Mouse (Mus musculus): Measurements from ENCODE around the gene Fam69b. TPM values are rescaled to one million over a fixed set of nuclear protein-coding genes. Genes with fewer than 3 reads are reported as not detected.
A peak's percentile ranks its signal among the peaks of the same experiment; 100 is the strongest.
"Not testable (repeated sequence)": the region's sequence is repeated elsewhere in the genome, so short reads cannot be mapped to it uniquely, and the experiment has no call there.

Fam69b gene
- total RNA-seq, 2 experiments from 2014 or later, result 13.8 to 16.8 TPM

DNA sequence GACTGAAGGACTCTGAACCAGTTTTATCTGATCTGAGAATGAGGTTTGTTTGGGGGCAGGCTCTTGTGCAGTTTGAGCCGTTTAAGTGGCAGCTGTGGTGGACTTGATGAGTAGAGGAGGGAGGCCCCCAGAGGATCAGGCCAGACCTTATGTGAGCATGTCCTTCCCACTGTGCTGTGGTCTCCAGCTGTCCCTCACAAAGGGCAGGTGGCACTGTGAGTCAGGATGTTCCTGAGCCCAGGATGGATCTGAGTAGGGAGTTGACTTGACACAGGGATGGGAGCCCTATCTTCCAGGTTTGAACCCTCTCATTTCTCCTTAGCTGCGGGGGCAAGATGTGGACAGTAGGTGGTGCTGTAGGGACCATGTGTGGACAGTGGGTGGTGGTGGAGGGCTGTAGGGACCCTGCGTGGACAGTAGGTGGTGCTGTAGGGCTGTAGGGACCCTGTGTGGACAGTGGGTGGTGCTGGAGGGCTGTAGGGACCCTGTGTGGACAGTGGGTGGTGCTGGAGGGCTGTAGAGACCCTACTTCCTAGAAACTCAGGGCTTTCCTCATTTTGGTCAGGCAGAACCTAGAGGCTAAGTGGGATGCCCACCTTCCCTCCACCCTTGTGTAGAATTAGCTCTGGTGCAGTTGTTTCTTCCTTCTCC, 18.5 kb downstream of the Fam69b start:
- DNase-seq, result peak; percentile 84
- intact Hi-C loops (cut with DNase I), result loop anchor here (2.0 to 10.0 kb wide), 3 partner anchors 258 to 590 kb away; partner anchors contain the start of gene Surf6

DNA sequence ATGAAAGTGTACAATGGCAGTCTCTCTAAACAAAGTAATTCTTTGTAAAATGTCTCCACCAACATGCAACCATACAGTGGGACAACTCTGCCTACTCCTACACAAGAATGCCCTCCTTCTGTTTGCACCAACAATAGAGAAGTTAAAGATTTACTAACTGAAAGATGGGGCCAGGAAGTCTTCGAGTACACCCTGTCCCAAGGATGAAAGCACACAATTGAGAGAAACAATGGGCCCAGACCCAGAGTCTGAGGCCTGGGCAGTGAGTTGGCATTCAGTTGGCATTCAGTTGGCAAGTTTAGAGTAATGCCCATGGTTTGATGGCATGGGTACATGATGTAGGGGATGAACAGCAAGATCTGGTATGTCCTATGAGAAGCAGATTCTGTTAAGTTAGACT, 26.4 kb downstream of the Fam69b start:
- intact Hi-C loops (cut with DNase I), result no loop called here
- no peak for DNase-seq

DNA sequence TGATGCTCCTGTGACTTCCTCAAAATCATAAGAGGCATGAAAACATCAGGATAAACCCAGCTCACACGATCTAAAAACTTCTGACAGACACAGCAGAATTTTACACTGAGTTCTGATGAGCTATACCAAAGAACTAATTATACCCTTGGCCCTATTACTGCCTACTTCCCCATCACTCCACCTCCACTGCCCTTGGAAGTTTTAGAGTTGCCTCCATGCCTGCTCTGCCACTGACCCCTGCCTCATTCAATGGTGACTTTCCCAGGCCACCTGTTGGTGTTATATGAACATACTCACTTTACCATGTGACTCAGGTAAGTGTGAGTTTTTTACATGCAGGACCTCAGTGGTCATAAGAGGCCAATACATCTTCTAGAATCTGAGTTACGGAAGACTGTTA, 29.2 kb downstream of the Fam69b start:
- intact Hi-C loops (cut with DNase I), result no loop called here
- no peak for DNase-seq

DNA sequence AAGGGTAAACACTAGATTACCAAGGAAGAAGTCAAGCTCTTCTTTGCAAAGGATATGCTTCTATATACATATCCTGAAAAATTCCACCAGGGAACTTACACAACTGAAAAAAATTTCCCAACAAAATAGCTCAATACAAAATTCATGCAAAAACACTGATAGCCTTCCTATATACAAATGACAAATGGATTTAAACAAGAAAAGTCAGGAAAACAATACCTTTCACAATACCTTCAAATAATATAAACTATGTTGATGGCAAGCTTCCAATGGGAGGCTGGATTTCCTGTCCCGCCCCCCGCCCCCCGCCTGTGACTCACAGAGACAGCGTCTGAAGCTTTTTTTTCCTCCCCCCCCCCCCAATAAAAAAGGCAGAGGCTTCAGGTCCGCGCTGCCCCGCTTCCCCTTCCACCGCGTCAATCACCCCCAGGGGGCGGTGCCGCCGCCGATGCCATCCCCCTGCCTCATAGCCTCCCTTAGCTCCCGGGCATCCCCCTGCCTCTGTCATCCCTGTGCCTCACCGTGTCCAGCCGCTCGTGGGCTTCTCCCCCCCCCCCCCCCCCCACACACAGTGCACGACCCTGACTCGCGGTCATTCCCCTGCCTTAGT, 33.0 kb downstream of the Fam69b start:
- DNase-seq, result no peak

DNA sequence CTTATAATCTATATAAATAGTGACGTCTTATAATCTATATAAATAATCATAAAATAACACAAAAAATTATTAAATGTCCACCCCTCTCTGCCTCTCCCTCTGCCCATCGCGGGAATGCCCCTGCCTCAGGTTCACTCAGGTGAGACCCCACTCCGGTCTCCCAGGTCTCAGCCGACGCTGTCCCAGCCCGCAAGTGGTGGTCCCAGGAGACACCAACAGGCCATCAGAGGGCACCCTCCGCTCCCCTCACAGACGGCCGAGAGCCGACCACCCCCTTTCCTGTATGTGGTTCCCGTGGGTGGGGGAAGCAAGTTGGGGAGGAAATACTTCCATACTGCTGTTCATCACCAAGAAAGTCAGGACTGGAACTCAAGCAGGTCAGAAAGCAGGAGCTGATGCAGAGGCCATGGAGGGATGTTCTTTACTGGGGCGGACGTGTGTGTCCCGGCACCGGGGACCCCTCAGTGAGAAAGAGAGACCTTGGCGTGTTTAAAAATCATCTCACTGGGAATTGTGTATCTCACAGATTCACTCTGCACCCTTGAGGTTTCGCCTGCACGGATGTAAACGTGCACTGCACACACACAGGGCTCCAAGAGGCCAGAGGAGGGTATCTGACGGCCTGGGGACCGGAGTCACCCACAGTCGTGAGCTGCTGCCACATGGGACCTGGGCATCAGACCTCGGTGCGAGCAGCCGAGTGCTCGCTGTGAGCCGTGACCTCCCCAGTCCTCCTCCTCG, 33.7 kb downstream of the Fam69b start:
- DNase-seq, result no peak
- intact Hi-C loops (cut with DNase I), result no loop called here

More for the DNA sequence above, 33.0 kb downstream of the Fam69b start:
- intact Hi-C loops (cut with DNase I), result no loop called here

DNA sequence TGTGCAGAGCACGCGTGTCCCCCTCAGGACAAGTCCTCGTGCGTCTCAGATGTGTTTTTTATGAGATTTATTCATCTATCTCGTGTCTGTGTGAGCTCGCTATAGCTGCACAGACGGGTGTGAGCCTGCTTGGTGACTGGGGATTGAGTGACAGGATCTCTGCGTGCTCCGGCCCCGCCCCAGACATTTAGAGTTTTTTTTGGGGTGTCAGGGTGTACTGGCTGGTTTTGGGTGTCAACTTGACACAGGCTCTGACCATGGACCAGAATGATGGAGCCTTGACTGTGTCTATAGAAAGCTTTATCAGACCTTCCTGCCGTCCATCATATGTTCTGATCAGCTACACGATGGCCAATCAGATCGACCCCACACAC, 34.2 kb downstream of the Fam69b start:
- no peak for DNase-seq
- intact Hi-C loops (cut with DNase I), result no loop called here

DNA sequence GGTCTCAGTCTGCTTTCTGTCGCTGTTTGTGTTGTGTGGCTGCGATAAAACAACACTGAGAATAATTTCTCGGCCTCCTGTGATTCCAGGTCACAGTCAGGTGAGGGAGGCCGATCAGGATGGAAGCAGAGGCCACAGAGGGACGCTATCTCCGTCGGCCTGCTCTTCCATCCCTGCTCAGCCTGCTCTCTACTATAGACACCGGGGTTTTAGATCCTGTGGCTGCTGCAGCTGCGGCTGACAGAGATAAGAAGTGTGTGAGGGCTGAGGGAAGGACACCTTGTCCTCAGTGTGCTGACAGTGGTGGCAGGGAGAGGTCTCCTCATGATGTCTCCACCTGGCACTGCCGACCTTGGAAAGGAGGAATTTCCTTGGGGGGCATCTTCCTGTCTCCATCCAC, 34.9 kb downstream of the Fam69b start:
- no peak for DNase-seq
- intact Hi-C loops (cut with DNase I), result no loop called here

DNA sequence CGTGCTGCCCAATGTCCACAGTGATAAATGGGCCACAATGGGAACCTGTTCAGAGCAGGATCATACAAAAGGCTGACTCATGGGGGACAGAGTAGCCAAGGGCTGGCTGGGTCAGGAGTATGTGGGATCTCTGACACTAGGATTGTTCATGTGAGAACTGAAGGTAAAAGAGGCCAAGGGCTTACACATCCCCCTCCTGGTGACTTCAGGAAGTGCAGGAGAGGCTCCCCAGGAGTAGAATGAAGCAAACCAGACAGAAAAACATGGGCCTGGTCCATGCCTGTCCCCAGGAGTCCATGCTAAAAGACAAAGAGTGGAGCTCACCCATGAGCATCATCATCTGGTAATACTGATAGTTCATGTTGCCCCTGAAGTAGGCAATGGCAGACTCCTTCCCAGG, 35.3 kb downstream of the Fam69b start:
- peak; percentile 32 to 71 for DNase-seq
- intact Hi-C loops (cut with DNase I), result not testable (repeated sequence)

DNA sequence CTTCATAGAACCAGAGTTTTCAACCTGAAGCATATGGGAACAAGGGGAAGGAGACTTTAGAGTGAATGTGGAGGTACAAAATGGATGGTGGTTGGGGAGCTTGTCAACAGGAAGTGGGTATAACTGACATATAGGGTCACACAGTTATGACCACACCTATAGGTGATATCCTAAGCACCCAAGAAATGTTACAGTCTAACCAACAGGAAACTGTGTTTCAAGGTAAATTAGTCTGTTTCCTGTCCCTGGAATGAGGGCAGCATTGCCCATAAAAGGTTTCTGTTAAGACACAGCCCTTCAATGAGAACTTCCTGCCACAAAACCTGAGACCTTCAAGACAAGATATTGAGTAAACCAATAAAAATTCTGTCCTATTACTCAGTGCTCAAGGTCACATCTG, 40.5 kb downstream of the Fam69b start:
- no peak for DNase-seq
- intact Hi-C loops (cut with DNase I), result no loop called here

DNA sequence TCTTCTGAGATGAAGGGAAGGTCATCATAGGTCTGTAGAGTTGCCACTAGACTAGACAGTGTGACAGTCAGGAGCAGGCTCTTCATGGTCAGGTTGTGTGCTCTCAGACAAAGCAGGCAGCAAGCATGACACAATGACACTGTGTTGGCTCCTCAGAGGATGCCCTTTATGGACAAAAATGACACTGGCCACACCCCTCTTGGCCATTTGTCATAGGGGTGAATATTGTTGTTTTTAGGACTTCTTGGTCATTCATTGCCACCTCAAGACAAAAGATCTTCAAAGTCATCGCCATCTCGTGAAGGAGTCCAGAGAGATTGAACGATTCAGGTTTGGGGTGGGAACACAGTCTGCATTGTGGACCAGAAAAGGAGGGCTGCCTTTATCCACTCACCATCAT, 42.9 kb downstream of the Fam69b start, which contains the start of gene Lcn4:
Gene Lcn4 (minus strand): TSS at position 101 of the 400 bp plus-strand sequence.
- DNase-seq, result no peak
- intact Hi-C loops (cut with DNase I), result no loop called here

Small RNA genes lying within 50 kb of the gene (microRNA-seq; reads per million reads assigned to microRNA genes)
- gene Mir126a, result 3.5 to 3.6 reads per million in 2 experiments
- 0 reads per million in 2 experiments for gene Mir126b

Other genes with a start within 250 kb of the Fam69b start
- 10 to 100 TPM; 13.0 to 15.5 TPM for gene Snapc4, start 247.8 kb upstream of the Fam69b start, total RNA-seq (2021)
- 10 to 100 TPM; 58.5 to 58.8 TPM for gene Entr1, start 239.1 kb upstream of the Fam69b start, total RNA-seq (2021)
- 100 to 1,000 TPM; 116 to 130 TPM for gene Pmpca, start 239.1 kb upstream of the Fam69b start, total RNA-seq (2021)
- 10 to 100 TPM; 15.3 to 17.1 TPM for gene Inpp5e, start 219.3 kb upstream of the Fam69b start, total RNA-seq (2021)
- gene Sec16a, start 183.2 kb upstream of the Fam69b start, total RNA-seq (2021), result 10 to 100 TPM; 38.2 to 45.5 TPM
- gene Notch1, start 111.8 kb upstream of the Fam69b start, total RNA-seq (2021), result 10 to 100 TPM; 54.0 to 54.3 TPM
- 100 to 1,000 TPM; 325 to 346 TPM for gene Egfl7, start 48.4 kb upstream of the Fam69b start, total RNA-seq (2021)
- gene Gm20532, start 41.8 kb upstream of the Fam69b start, total RNA-seq (2021), result under 1 TPM in 1 of 2 experiments, not detected in 1; 0.36 TPM
- gene Agpat2, start 24.0 kb upstream of the Fam69b start, total RNA-seq (2021), result 10 to 100 TPM; 53.3 to 78.7 TPM
- not detected for gene Lcn4, start 42.8 kb downstream of the Fam69b start, total RNA-seq (2021)
- gene Abo, start 236.5 kb downstream of the Fam69b start, total RNA-seq (2021), result not detected

Measured in heart, postnatal 10 days (tissue).